ENCODE assay signal across 7 mouse cellular contexts in the genomic region with DNA sequence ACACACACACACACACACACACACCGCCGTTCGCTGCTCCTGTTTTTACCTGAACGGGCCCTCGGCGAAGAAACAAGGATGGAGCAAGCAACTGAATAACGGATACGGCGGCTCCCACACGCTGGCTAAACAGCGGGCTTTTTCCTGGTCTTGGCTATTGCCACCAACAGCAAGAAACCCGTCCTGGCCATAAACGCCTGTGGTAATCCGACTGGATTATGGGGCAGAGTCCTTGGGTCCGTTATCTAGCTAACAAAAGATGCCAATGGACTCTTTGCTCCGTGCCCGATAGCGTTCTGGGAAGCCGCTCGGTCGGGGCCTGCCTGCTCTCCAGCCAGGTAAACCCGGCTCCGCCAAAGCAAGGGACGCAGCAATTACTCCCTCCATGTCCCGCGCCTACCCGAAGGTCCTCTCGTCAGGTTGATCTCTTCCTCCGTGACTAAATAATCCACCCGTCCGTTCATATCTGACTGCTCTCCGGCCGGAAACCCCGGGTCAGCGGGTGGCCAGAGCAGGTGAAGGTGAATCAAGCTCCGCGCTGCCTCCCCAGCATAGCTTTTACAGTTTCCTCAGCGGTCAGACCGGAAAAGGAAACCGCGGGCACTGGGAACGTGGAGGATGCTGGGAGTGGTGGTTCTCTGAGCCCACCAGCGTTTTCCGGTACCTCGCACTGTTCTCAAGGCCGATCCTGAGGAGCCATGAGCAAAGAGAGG. TPM values are rescaled to one million over a fixed set of nuclear protein-coding genes. Genes with fewer than 3 reads are reported as not detected.
DNase-seq lines count a peak whose midpoint lies in the region; ATAC-seq lines count a peak whose summit lies in the region.

A gene (minus strand): TSS at position 590 of the 713 bp plus-strand sequence.
A gene (minus strand): TSS at position 596 of the 713 bp plus-strand sequence.

- H3K4me1 ChIP-seq in embryonic facial prominence, embryonic 11.5 days (ENCODE audit: control insufficient read depth, insufficient read depth, low read length), result no peaks in the 10 kb centered on the region
- H3K4me1 ChIP-seq in limb, embryonic 10.5 days, result peaks cover 13% of the 10 kb centered on the region
- H3K4me1 ChIP-seq in midbrain, embryonic 13.5 days (replicated peaks), result peaks cover 20% of the 10 kb centered on the region

- no peaks in the 10 kb centered on the region for H3K27me3 ChIP-seq in embryonic facial prominence, embryonic 11.5 days (ENCODE audit: control insufficient read depth, insufficient read depth, low read length)
- H3K27me3 ChIP-seq in limb, embryonic 10.5 days (ENCODE audit: low read depth, poor library complexity, severe bottlenecking), result no peaks in the 10 kb centered on the region
- H3K27me3 ChIP-seq in midbrain, embryonic 13.5 days, result no peaks in the 10 kb centered on the region

- peak within 1 kb of the TSS; percentile 86 for H3K4me3 ChIP-seq in embryonic facial prominence, embryonic 11.5 days (ENCODE audit: low read depth, low read length)
- H3K4me3 ChIP-seq in limb, embryonic 10.5 days, result peak within 1 kb of the TSS; percentile 75
- peak within 1 kb of the TSS; percentile 68 for H3K4me3 ChIP-seq in midbrain, embryonic 13.5 days (replicated peaks)

- no peaks in the 10 kb centered on the region for H3K36me3 ChIP-seq in embryonic facial prominence, embryonic 11.5 days (replicated peaks; ENCODE audit: control insufficient read depth, insufficient read depth, low read depth, low read length)
- no peaks in the 10 kb centered on the region for H3K36me3 ChIP-seq in limb, embryonic 10.5 days
- H3K36me3 ChIP-seq in midbrain, embryonic 13.5 days, result no peaks in the 10 kb centered on the region

- peak within 1 kb of the TSS; percentile 54 for H3K4me2 ChIP-seq in embryonic facial prominence, embryonic 11.5 days (ENCODE audit: low read depth, low read length)
- H3K4me2 ChIP-seq in midbrain, embryonic 13.5 days (replicated peaks), result peak within 1 kb of the TSS; percentile 67

- under 1% methylated on average over 46 of the region's 46 CpGs for WGBS in embryonic facial prominence, embryonic 11.5 days
- WGBS in limb, embryonic 10.5 days, result under 1% methylated on average over 46 of the region's 46 CpGs
- 0% methylated on average over 46 of the region's 46 CpGs for WGBS in midbrain, embryonic 13.5 days

- peak; percentile 92 for ATAC-seq in embryonic facial prominence, embryonic 11.5 days (replicated peaks; ENCODE audit: insufficient number of reproducible peaks, low FRiP score, low TSS enrichment, low read depth)
- peak; percentile 93 for ATAC-seq in granulocyte monocyte progenitor cell, adult 5-6 weeks (replicated peaks; ENCODE audit: poor library complexity, severe bottlenecking)
- ATAC-seq in midbrain, embryonic 13.5 days, result peak; percentile 97

- no peaks in the 10 kb centered on the region for H3K9me3 ChIP-seq in embryonic facial prominence, embryonic 11.5 days (replicated peaks; ENCODE audit: control insufficient read depth, low read length)
- no peaks in the 10 kb centered on the region for H3K9me3 ChIP-seq in limb, embryonic 10.5 days (replicated peaks)
- no peaks in the 10 kb centered on the region for H3K9me3 ChIP-seq in midbrain, embryonic 13.5 days

- DNase-seq in adrenal gland, postnatal 14 days, result peak; percentile 91
- DNase-seq in embryonic facial prominence, embryonic 11.5 days (ENCODE audit: low spot score), result peak; percentile 92
- DNase-seq in kidney, adult 11 months, result peak; percentile 86
- peak; percentile 87 for DNase-seq in limb, embryonic 10.5 days (ENCODE audit: low spot score)
- peak; percentile 61 for DNase-seq in spleen, adult 12 weeks (ENCODE audit: low spot score)

- no peak within 1 kb of the TSS for H3K27ac ChIP-seq in embryonic facial prominence, embryonic 11.5 days (replicated peaks; ENCODE audit: low read depth, low read length)
- H3K27ac ChIP-seq in limb, embryonic 10.5 days, result peak within 1 kb of the TSS; percentile 85
- peak within 1 kb of the TSS; percentile 77 for H3K27ac ChIP-seq in midbrain, embryonic 13.5 days

- H3K9ac ChIP-seq in embryonic facial prominence, embryonic 11.5 days (replicated peaks; ENCODE audit: low read length), result peak within 1 kb of the TSS; percentile 84
- peak within 1 kb of the TSS; percentile 83 for H3K9ac ChIP-seq in midbrain, embryonic 13.5 days (replicated peaks)

RNA-seq across cellular contexts. Expression of the first gene that starts in this region (rescaled TPM):
- total RNA-seq in adrenal gland, postnatal 14 days (2021), result 33.8 and 42.2 TPM in 2 replicates
- 29.6 and 31.5 TPM in 2 replicates for polyA plus RNA-seq in embryonic facial prominence, embryonic 11.5 days (2014; fragmentation: Nextera tagmentation; extraction: Ambion mirVana)
- total RNA-seq in granulocyte monocyte progenitor cell, adult 5-6 weeks (2014; fragmentation: Nextera tagmentation), result 7.9 and 13.8 TPM in 2 replicates
- 33.1 and 34.2 TPM in 2 replicates for total RNA-seq in granulocyte monocyte progenitor cell, adult 5-6 weeks (2017)
- polyA plus RNA-seq in limb, embryonic 10.5 days (2016; fragmentation: Nextera tagmentation; extraction: Ambion mirVana), result 26.2 and 32.4 TPM in 2 replicates
- polyA plus RNA-seq in midbrain, embryonic 13.5 days (2015; fragmentation: Nextera tagmentation; extraction: Ambion mirVana), result 32.5 and 34.0 TPM in 2 replicates

RNA-seq across cellular contexts. Expression of the second gene that starts in this region (rescaled TPM):
- total RNA-seq in adrenal gland, postnatal 14 days (2021), result 31.9 and 34.2 TPM in 2 replicates
- 30.9 and 36.4 TPM in 2 replicates for polyA plus RNA-seq in embryonic facial prominence, embryonic 11.5 days (2014; fragmentation: Nextera tagmentation; extraction: Ambion mirVana)
- 26.1 and 41.5 TPM in 2 replicates for total RNA-seq in granulocyte monocyte progenitor cell, adult 5-6 weeks (2014; fragmentation: Nextera tagmentation)
- 35.6 and 46.6 TPM in 2 replicates for total RNA-seq in granulocyte monocyte progenitor cell, adult 5-6 weeks (2017)
- 33.5 and 34.5 TPM in 2 replicates for polyA plus RNA-seq in limb, embryonic 10.5 days (2016; fragmentation: Nextera tagmentation; extraction: Ambion mirVana)
- 38.3 and 41.1 TPM in 2 replicates for polyA plus RNA-seq in midbrain, embryonic 13.5 days (2015; fragmentation: Nextera tagmentation; extraction: Ambion mirVana)
